Mouse (Mus musculus) midbrain, embryonic 15.5 days (tissue): ENCODE results near the gene Castor1. TPM values are rescaled to one million over a fixed set of nuclear protein-coding genes. Genes with fewer than 3 reads are reported as not detected.
A peak's percentile ranks its signal among the peaks of the same experiment; 100 is the strongest.

Experiments used
- ATAC-seq: fragments of 200-750 bp; cut with Nextera tagmentation; replicated peaks from 2 replicates; pipeline ENCODE4 v1.8.0; 2017; ENCODE audit warnings: moderate TSS enrichment
- H3K27ac ChIP-seq: fragments of 300-500 bp; sonication (generic); 2 replicates; pipeline ENCODE4 v1.5.1; 2015; ENCODE audit warnings: mild to moderate bottlenecking, inconsistent platforms
- H3K27me3 ChIP-seq: fragments of 300-500 bp; sonication (generic); replicated peaks from 2 replicates; pipeline ENCODE4 v1.6.1; 2015; ENCODE audit warnings: inconsistent platforms
- H3K36me3 ChIP-seq: fragments of 300-500 bp; sonication (generic); replicated peaks from 2 replicates; pipeline ENCODE4 v1.6.1; 2015; ENCODE audit warnings: inconsistent platforms
- H3K4me1 ChIP-seq: fragments of 300-500 bp; sonication (generic); 2 replicates; pipeline ENCODE4 v1.6.1; 2015; ENCODE audit warnings: inconsistent platforms
- H3K4me2 ChIP-seq: fragments of 300-500 bp; sonication (generic); 2 replicates; pipeline ENCODE4 v1.6.1; 2015; ENCODE audit warnings: inconsistent platforms, mild to moderate bottlenecking, moderate library complexity
- H3K4me3 ChIP-seq: fragments of 300-500 bp; sonication (generic); 2 replicates; pipeline ENCODE4 v1.5.1; 2015; ENCODE audit warnings: mild to moderate bottlenecking, inconsistent platforms
- H3K9ac ChIP-seq: fragments of 300-500 bp; sonication (generic); 2 replicates; pipeline ENCODE4 v1.6.1; 2015; ENCODE audit warnings: mild to moderate bottlenecking, inconsistent platforms
- H3K9me3 ChIP-seq: fragments of 300-500 bp; sonication (generic); 2 replicates; pipeline ENCODE4 v1.6.1; 2016; ENCODE audit warnings: inconsistent platforms
- WGBS: fragments of 180-500 bp; shearing (Covaris S2); methylation state at CpG from one replicate; pipeline ENCODE4 v1.1.7; 2015; ENCODE audit warnings: mixed read lengths; 5-methylcytosine and 5-hydroxymethylcytosine counted together
- polyA plus RNA-seq: library from polyadenylated mRNA; unstranded; fragments of >200 nt; fragmentation: Nextera tagmentation; extraction: Ambion mirVana; gene quantifications from 2 replicates; pipeline ENCODE4 v1.2.1, GENCODE M21; 2015

Castor1 gene
- polyA plus RNA-seq, 1 experiment from 2014 or later, result 2.6 TPM

GRCm38 (mm10) chr11:4210786-4211185, 7.2 kb upstream of the Castor1 start:
- no peak for ATAC-seq
- Histone ChIP-seq H3K9me3 (no peaks in the 10 kb centered on the region), H3K9ac (no peak overlapping the region), H3K27me3 (no peaks in the 10 kb centered on the region), H3K36me3 (peaks cover 16% of the 10 kb centered on the region; the same call in 1 of the 2 replicates), H3K4me3 (no peak overlapping the region), H3K27ac (no peak overlapping the region), H3K4me2 (no peak overlapping the region), H3K4me1 (no peaks in the 10 kb centered on the region)
- WGBS, result 83% methylated on average over 1 of the region's 1 CpGs

DNA sequence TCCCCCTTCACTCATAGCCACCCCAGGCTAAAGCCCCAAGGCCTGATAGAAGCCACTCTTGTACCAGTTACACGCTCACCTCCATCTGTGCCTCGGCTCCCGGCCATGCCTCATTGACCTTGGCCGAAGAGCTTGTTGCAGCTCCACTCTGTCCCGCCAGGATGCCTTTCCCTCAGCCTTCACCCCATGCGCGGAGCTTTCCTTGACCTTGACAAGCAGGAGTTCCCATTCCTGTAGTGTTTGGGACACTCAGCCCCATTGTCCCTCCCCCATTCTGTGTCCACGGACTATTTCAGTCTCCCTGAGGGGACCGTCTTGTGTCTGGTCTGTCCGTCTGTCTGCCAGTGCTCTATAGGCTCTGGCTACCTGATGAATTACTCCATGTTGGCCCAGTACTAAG, 4.9 kb upstream of the Castor1 start:
- Histone ChIP-seq H3K4me1 (peaks cover 4% of the 10 kb centered on the region), H3K9me3 (no peaks in the 10 kb centered on the region), H3K9ac (no peak overlapping the region), H3K27me3 (peaks cover 10% of the 10 kb centered on the region), H3K27ac (no peak overlapping the region), H3K4me2 (no peak overlapping the region), H3K4me3 (no peak overlapping the region), H3K36me3 (peaks cover 16% of the 10 kb centered on the region; the same call in 1 of the 2 replicates)
- WGBS, result 92% methylated on average over 10 of the region's 10 CpGs
- ATAC-seq, result no peak

DNA sequence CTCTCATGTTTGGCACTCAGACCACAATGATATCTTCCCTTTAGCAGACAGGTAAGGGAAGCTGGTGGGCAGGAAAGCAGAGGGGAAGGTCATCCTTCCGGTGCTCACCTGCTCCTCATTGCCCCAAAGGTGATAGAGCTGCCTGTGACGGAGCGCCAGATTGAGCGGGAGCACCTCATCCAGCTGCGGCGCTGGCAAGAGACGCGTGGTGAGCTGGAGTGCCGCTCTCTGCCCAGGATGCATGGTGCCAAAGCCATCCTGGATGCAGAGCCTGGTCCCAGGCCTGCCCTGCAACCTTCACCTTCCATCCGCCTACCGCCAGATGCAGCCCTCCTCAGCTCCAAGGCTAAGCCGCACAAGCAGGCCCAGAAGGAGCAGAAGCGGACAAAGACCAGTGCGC, 3.5 kb upstream of the Castor1 start:
- peaks cover 10% of the 10 kb centered on the region for H3K4me1 ChIP-seq
- WGBS, result 95% methylated on average over 14 of the region's 14 CpGs
- no peaks in the 10 kb centered on the region for H3K9me3 ChIP-seq
- no peak overlapping the region for H3K4me2 ChIP-seq
- no peak overlapping the region for H3K27ac ChIP-seq
- no peak overlapping the region for H3K4me3 ChIP-seq
- H3K36me3 ChIP-seq, result peaks cover 16% of the 10 kb centered on the region; the same call in 1 of the 2 replicates
- peaks cover 23% of the 10 kb centered on the region for H3K27me3 ChIP-seq
- H3K9ac ChIP-seq, result no peak overlapping the region
- ATAC-seq, result no peak

DNA sequence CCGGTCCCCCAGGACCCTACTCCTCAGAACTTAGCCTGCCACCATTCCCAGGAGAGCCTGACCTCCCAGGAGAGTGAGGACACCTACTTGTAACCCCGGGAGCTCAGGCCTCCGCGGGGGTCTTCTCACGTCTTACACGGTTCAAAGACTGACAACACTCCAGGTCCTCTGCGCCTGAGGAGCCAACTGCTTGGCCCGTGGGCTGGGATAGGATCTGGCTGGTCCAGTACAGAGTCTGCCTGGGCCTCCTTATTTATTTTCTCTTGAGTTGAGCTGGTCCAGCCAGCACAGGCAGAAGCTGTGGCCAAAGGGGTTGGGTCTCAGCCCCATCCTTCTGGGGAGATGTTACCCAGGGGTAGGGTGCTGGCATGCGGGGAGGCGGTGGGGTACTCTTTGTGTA, 3.0 kb upstream of the Castor1 start:
- Histone ChIP-seq H3K9ac (no peak overlapping the region), H3K9me3 (no peaks in the 10 kb centered on the region), H3K36me3 (peaks cover 14% of the 10 kb centered on the region; the same call in 1 of the 2 replicates), H3K27me3 (peaks cover 26% of the 10 kb centered on the region), H3K4me1 (peaks cover 10% of the 10 kb centered on the region), H3K4me3 (no peak overlapping the region), H3K4me2 (no peak overlapping the region), H3K27ac (no peak overlapping the region)
- 84% methylated on average over 10 of the region's 10 CpGs for WGBS
- no peak for ATAC-seq

GRCm38 (mm10) chr11:4216248-4217000, 1.6 kb upstream of the Castor1 start:
- Histone ChIP-seq H3K27me3 (peaks cover 26% of the 10 kb centered on the region), H3K4me2 (no peak overlapping the region), H3K9me3 (no peaks in the 10 kb centered on the region), H3K4me3 (no peak overlapping the region), H3K27ac (no peak overlapping the region), H3K4me1 (peaks cover 10% of the 10 kb centered on the region), H3K9ac (no peak overlapping the region), H3K36me3 (peaks cover 11% of the 10 kb centered on the region; the same call in 1 of the 2 replicates)
- ATAC-seq, result no peak
- 81% methylated on average over 9 of the region's 9 CpGs for WGBS

GRCm38 (mm10) chr11:4218637-4219036, 612 bp downstream of the Castor1 start:
- Histone ChIP-seq H3K4me1 (peaks cover 10% of the 10 kb centered on the region), H3K4me2 (peak overlapping the region; percentile 77), H3K9me3 (no peaks in the 10 kb centered on the region), H3K27ac (no peak overlapping the region), H3K4me3 (peak overlapping the region; percentile 40), H3K36me3 (no peaks in the 10 kb centered on the region; the same call in 1 of the 2 replicates), H3K27me3 (peaks cover 26% of the 10 kb centered on the region), H3K9ac (peak overlapping the region; percentile 33; the same call in 1 of the 2 replicates)
- WGBS, result 3% methylated on average over 6 of the region's 6 CpGs
- no peak for ATAC-seq

- peaks cover 10% of the 10 kb centered on the region for H3K4me1 ChIP-seq
- H3K4me2 ChIP-seq, result no peak overlapping the region
- no peak overlapping the region for H3K4me3 ChIP-seq
- H3K27ac ChIP-seq, result no peak overlapping the region
- H3K9ac ChIP-seq, result no peak overlapping the region
- no peaks in the 10 kb centered on the region for H3K9me3 ChIP-seq
- peaks cover 26% of the 10 kb centered on the region for H3K27me3 ChIP-seq
- WGBS, result 12% methylated on average over 2 of the region's 2 CpGs
- no peaks in the 10 kb centered on the region; the same call in 1 of the 2 replicates for H3K36me3 ChIP-seq
- no peak for ATAC-seq
Measured at GRCm38 (mm10) chr11:4219317-4219751, 1.3 kb downstream of the Castor1 start.

GRCm38 (mm10) chr11:4219908-4220307, 1.9 kb downstream of the Castor1 start:
- Histone ChIP-seq H3K4me3 (no peak overlapping the region), H3K27me3 (peaks cover 26% of the 10 kb centered on the region), H3K4me2 (no peak overlapping the region), H3K27ac (no peak overlapping the region), H3K9ac (no peak overlapping the region), H3K36me3 (no peaks in the 10 kb centered on the region; the same call in 1 of the 2 replicates), H3K4me1 (peaks cover 10% of the 10 kb centered on the region), H3K9me3 (no peaks in the 10 kb centered on the region)
- WGBS, result 63% methylated on average over 9 of the region's 9 CpGs
- ATAC-seq, result no peak

DNA sequence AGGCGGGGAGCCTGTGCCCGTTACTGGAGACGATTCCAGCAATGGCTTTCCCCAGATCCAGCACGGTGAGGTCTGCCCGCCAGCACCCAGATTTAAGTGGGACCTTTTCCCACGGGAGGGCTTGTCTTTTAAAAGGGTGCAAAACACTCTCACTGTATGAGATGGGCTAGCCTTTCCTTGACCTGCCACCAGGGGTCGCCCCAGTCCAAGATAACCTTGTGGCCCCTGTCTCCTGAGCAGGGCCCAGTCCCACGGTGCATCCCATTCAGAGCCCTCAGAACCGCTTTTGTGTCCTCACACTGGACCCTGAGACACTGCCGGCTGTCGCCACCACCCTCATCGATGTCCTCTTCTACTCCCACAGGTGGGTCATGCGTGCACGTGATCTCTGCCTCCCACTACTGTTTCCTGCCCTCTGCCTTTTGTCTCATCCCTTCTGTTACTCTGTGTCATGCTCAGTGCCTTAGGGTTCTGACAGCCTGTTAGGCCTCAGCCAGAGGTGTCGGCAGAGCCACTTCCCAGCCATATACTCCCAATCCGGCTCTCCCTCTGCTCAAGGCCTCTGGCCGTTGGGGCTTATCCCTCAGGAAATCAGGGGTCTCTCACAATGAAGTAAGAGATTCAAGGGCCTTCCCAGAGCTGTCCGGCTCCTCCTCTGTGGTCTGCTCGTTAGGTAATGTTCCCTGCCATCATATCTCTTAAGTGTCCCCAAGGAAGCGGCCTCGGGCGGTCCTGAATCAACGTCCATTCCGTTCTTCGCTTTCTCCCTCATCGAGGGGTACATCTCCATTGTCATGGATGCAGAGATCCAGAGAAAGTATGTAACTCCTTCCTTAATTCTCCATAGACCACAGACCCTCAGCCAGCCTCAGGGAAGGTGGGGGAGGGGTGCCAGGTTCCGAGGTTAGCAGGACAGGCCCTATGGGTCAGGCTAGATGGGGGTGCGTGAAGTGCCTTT, 2.7 kb downstream of the Castor1 start:
- H3K9me3 ChIP-seq, result no peaks in the 10 kb centered on the region
- H3K9ac ChIP-seq, result no peak overlapping the region
- ATAC-seq, result no peak
- H3K4me1 ChIP-seq, result peaks cover 10% of the 10 kb centered on the region
- no peak overlapping the region for H3K4me2 ChIP-seq
- no peaks in the 10 kb centered on the region for H3K36me3 ChIP-seq
- H3K27ac ChIP-seq, result no peak overlapping the region
- WGBS, result 42% methylated on average over 28 of the region's 28 CpGs
- H3K27me3 ChIP-seq, result peaks cover 26% of the 10 kb centered on the region
- H3K4me3 ChIP-seq, result no peak overlapping the region

- peaks cover 24% of the 10 kb centered on the region for H3K27me3 ChIP-seq
- H3K36me3 ChIP-seq, result no peaks in the 10 kb centered on the region
- H3K9ac ChIP-seq, result no peak overlapping the region
- no peak overlapping the region for H3K4me3 ChIP-seq
- H3K27ac ChIP-seq, result no peak overlapping the region
- H3K4me2 ChIP-seq, result no peak overlapping the region
- H3K4me1 ChIP-seq, result peaks cover 10% of the 10 kb centered on the region
- WGBS, result 75% methylated on average over 17 of the region's 17 CpGs
- no peak for ATAC-seq
- H3K9me3 ChIP-seq, result no peaks in the 10 kb centered on the region
Measured at GRCm38 (mm10) chr11:4222046-4222950, 4.3 kb downstream of the Castor1 start.

GRCm38 (mm10) chr11:4223393-4224188, 5.6 kb downstream of the Castor1 start:
- Histone ChIP-seq H3K4me2 (no peak overlapping the region), H3K36me3 (no peaks in the 10 kb centered on the region), H3K4me1 (peaks cover under 1% of the 10 kb centered on the region; the same call in 1 of the 2 replicates), H3K27ac (no peak overlapping the region), H3K27me3 (peaks cover 11% of the 10 kb centered on the region), H3K4me3 (no peak overlapping the region), H3K9me3 (no peaks in the 10 kb centered on the region), H3K9ac (no peak overlapping the region)
- ATAC-seq, result no peak
- 28% methylated on average over 6 of the region's 7 CpGs for WGBS
